ENCODE assay signal across 16 mouse cellular contexts in genomic region chr11:30210100-30210811, GRCm38 (mm10). TPM values are rescaled to one million over a fixed set of nuclear protein-coding genes. Genes with fewer than 3 reads are reported as not detected.
A peak's percentile ranks its signal among the peaks of the same experiment; 100 is the strongest.
DNase-seq lines count a peak whose midpoint lies in the region; ATAC-seq and TF ChIP-seq lines count a peak whose summit lies in the region.
"Had no signal": no experiment of that assay in that cellular context is flagged by ENCODE, and none has a peak within 500 bp of the region (broad histone marks: within the 10 kb centered on the region; RNA-seq: fewer than 3 reads in every experiment).

No protein-coding gene starts in this region.

- no peaks in the 10 kb centered on the region for H3K9me3 ChIP-seq in heart, postnatal 0 days (replicated peaks; ENCODE audit: control insufficient read depth, low read length)
- H3K9me3 ChIP-seq in neural tube, embryonic 13.5 days, result no peaks in the 10 kb centered on the region
- H3K9me3 ChIP-seq in intestine, postnatal 0 days (ENCODE audit: control insufficient read depth), result no peaks in the 10 kb centered on the region
- no peaks in the 10 kb centered on the region for H3K9me3 ChIP-seq in hindbrain, embryonic 10.5 days
- H3K9me3 ChIP-seq: forebrain, embryonic 10.5 days; G1E; liver, embryonic 13.5 days; midbrain, embryonic 13.5 days had no signal

- 72% methylated on average over 6 of the region's 6 CpGs for WGBS in heart, postnatal 0 days
- 84% methylated on average over 6 of the region's 6 CpGs for WGBS in neural tube, embryonic 13.5 days
- 51% methylated on average over 6 of the region's 6 CpGs for WGBS in intestine, postnatal 0 days
- WGBS in hindbrain, embryonic 10.5 days, result 89% methylated on average over 6 of the region's 6 CpGs

- no peak overlapping the region for H3K9ac ChIP-seq in heart, postnatal 0 days (replicated peaks; ENCODE audit: low read depth, low read length)
- no peak overlapping the region for H3K9ac ChIP-seq in neural tube, embryonic 13.5 days
- H3K9ac ChIP-seq in intestine, postnatal 0 days (ENCODE audit: low read depth, low read length), result no peak overlapping the region
- H3K9ac ChIP-seq: liver, embryonic 13.5 days; midbrain, embryonic 13.5 days had no signal

- TF ChIP-seq CTCF in heart, postnatal 0 days (IDR thresholded peaks at IDR 0.05; ENCODE audit: low read depth), result no peak
- TF ChIP-seq CTCF in intestine, postnatal 0 days (IDR thresholded peaks at IDR 0.05; ENCODE audit: low read depth), result no peak

- TF ChIP-seq EP300 in heart, postnatal 0 days (IDR thresholded peaks at IDR 0.05; ENCODE audit: low read depth), result no peak

- H3K4me3 ChIP-seq in heart, postnatal 0 days (ENCODE audit: low read depth, low read length), result no peak overlapping the region
- H3K4me3 ChIP-seq in neural tube, embryonic 13.5 days, result no peak overlapping the region
- H3K4me3 ChIP-seq in intestine, postnatal 0 days (ENCODE audit: low read depth, low read length), result no peak overlapping the region
- H3K4me3 ChIP-seq in hindbrain, embryonic 10.5 days, result no peak overlapping the region
- H3K4me3 ChIP-seq: forebrain, embryonic 10.5 days; liver, embryonic 13.5 days; midbrain, embryonic 13.5 days had no signal

- peak overlapping the region; percentile 54 for H3K27ac ChIP-seq in heart, postnatal 0 days (ENCODE audit: low read depth)
- peak overlapping the region; percentile 29; the same call in 1 of the 2 replicates for H3K27ac ChIP-seq in neural tube, embryonic 13.5 days (replicated peaks)
- peak overlapping the region; percentile 71 for H3K27ac ChIP-seq in intestine, postnatal 0 days (ENCODE audit: low read depth, low read length)
- no peak overlapping the region for H3K27ac ChIP-seq in hindbrain, embryonic 10.5 days
- H3K27ac ChIP-seq: forebrain, embryonic 10.5 days; liver, embryonic 13.5 days; midbrain, embryonic 13.5 days had no signal

- intact Hi-C loops in heart, postnatal 10 days (cut with DNase I), result no loop called here
- intact Hi-C loops in left cerebral cortex, postnatal 25 days (cut with DNase I), result no loop called here

- no peak overlapping the region for H3K4me2 ChIP-seq in heart, postnatal 0 days (ENCODE audit: low read depth, low read length)
- no peak overlapping the region for H3K4me2 ChIP-seq in neural tube, embryonic 13.5 days
- no peak overlapping the region for H3K4me2 ChIP-seq in intestine, postnatal 0 days (replicated peaks; ENCODE audit: low read depth)
- H3K4me2 ChIP-seq: liver, embryonic 13.5 days; midbrain, embryonic 13.5 days had no signal

- no peak for DNase-seq in heart, postnatal 0 days (ENCODE audit: low spot score)
- DNase-seq in heart, postnatal 10 days, result no peak
- DNase-seq in neural tube, embryonic 10.5 days (ENCODE audit: extremely low spot score, low spot score), result no peak
- DNase-seq in left cerebral cortex, postnatal 25 days (ENCODE audit: low spot score in 2 of 2), result no peak
- DNase-seq in hindbrain, embryonic 10.5 days (ENCODE audit: low spot score), result no peak
- DNase-seq: cerebellum, postnatal 10 days; left cerebral cortex, postnatal 4 days; liver, embryonic 13.5 days; spleen, adult 18-20 months; thymus, postnatal 14 days had no signal

- no peak for ATAC-seq in heart, postnatal 0 days (ENCODE audit: insufficient read depth, low read depth)
- ATAC-seq in neural tube, embryonic 13.5 days (ENCODE audit: low read depth), result no peak
- peak; percentile 79 for ATAC-seq in intestine, postnatal 0 days
- ATAC-seq: CD4-positive, CD25-positive, alpha-beta regulatory T cell, adult 4 months; midbrain, embryonic 13.5 days had no signal

- no peaks in the 10 kb centered on the region for H3K27me3 ChIP-seq in heart, postnatal 0 days (ENCODE audit: control insufficient read depth, insufficient read depth, low read length)
- H3K27me3 ChIP-seq in neural tube, embryonic 13.5 days, result no peaks in the 10 kb centered on the region
- H3K27me3 ChIP-seq in intestine, postnatal 0 days (replicated peaks; ENCODE audit: control insufficient read depth, insufficient read depth, low read length), result no peaks in the 10 kb centered on the region
- H3K27me3 ChIP-seq in hindbrain, embryonic 10.5 days (ENCODE audit: insufficient read depth, poor library complexity, severe bottlenecking), result no peaks in the 10 kb centered on the region
- H3K27me3 ChIP-seq: liver, embryonic 13.5 days; midbrain, embryonic 13.5 days had no signal

- H3K4me1 ChIP-seq in heart, postnatal 0 days (ENCODE audit: control insufficient read depth, insufficient read depth), result peaks cover 47% of the 10 kb centered on the region
- peaks cover 41% of the 10 kb centered on the region for H3K4me1 ChIP-seq in neural tube, embryonic 13.5 days (replicated peaks)
- 0 out of 2 replicates have a peak, but pooled peaks cover 8% of the 10 kb centered on the region for H3K4me1 ChIP-seq in intestine, postnatal 0 days (replicated peaks; ENCODE audit: control insufficient read depth, insufficient read depth, low read length)
- H3K4me1 ChIP-seq in hindbrain, embryonic 10.5 days (replicated peaks), result peaks cover 11% of the 10 kb centered on the region

- H3K36me3 ChIP-seq in heart, postnatal 0 days (replicated peaks; ENCODE audit: control insufficient read depth, insufficient read depth, low read length), result peaks cover 39% of the 10 kb centered on the region
- H3K36me3 ChIP-seq in neural tube, embryonic 13.5 days, result 0 out of 2 replicates have a peak, but pooled peaks cover 9% of the 10 kb centered on the region
- no peaks in the 10 kb centered on the region for H3K36me3 ChIP-seq in intestine, postnatal 0 days (ENCODE audit: control insufficient read depth, insufficient read depth)
- H3K36me3 ChIP-seq in hindbrain, embryonic 10.5 days, result 0 out of 2 replicates have a peak, but pooled peaks cover 4% of the 10 kb centered on the region
- H3K36me3 ChIP-seq: forebrain, embryonic 10.5 days; G1E; liver, embryonic 13.5 days had no signal

RNA-seq across cellular contexts. Expression of gene Sptbn1, which starts 57.7 kb away (rescaled TPM):
- 262 and 271 TPM in 2 replicates for total RNA-seq in heart, postnatal 0 days (2014; rRNA removed; ENCODE audit: low replicate concordance)
- 118 and 121 TPM in 2 replicates for polyA plus RNA-seq in heart, postnatal 0 days (2015; fragmentation: Nextera tagmentation; extraction: Ambion mirVana)
- 100 to 1,000 TPM; 571 to 593 TPM for total RNA-seq in heart, postnatal 10 days (2021)
- polyA plus RNA-seq in neural tube, embryonic 13.5 days (2015; fragmentation: Nextera tagmentation; extraction: Ambion mirVana), result 183 and 188 TPM in 2 replicates
- 73.5 and 84.7 TPM in 2 replicates for polyA plus RNA-seq in intestine, postnatal 0 days (2015; fragmentation: Nextera tagmentation; extraction: Ambion mirVana)
- total RNA-seq in left cerebral cortex, postnatal 25 days (2021), result 100 to 1,000 TPM; 614 to 635 TPM
- 60.1 and 68.8 TPM in 2 replicates for polyA plus RNA-seq in hindbrain, embryonic 10.5 days (2016; fragmentation: Nextera tagmentation; extraction: Ambion mirVana)
